Mouse (Mus musculus) liver, embryonic 14.5 days (tissue): ENCODE results near the gene Miip.

Experiments
- CTCF ChIP-seq: IDR thresholded peaks from 2 replicates; pipeline ENCODE4 v1.5.1; 2016; ENCODE audit warnings: antibody characterized with exemption, low read depth, control low read depth
- EP300 ChIP-seq: IDR thresholded peaks from 2 replicates; pipeline ENCODE4 v1.6.1; 2016; ENCODE audit warnings: antibody characterized with exemption, low read depth

DNA sequence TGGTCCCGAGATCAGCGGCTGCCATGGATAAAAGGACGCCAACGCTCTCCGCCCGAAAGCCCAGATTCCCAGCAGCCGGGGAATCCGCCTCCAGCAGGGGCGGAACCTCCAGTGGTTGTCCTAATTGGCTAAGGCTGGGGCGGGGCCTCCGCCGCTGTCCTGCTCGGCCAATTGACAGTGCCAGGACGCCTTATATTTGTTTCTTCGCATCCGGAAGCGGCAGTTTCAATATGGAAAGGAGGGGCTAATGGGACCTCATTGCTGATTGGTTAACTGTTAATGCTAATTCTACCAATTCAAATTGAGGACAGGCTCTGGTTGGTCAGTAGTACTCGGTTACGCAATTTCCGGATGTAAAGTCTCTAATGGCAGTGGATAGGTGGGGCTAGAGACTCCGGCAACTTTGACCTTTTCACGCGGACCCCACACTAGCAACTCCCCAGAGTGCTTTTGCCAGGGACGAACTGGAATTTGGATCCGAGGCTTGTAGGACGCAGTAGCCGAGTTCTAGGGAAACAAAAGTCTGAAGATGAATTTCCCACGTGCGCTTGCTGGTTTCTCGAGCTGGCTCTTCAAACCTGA, at the start of gene Miip, which contains the start of gene Fv1:
- TF ChIP-seq CTCF (peak; percentile 14; the same call in 1 of the 2 replicates), EP300 (no peak; the same call in 1 of the 2 replicates)
